Mouse (Mus musculus): ENCODE data around the gene Gm9887.
"Not testable (repeated sequence)": the region's sequence is repeated elsewhere in the genome, so short reads cannot be mapped to it uniquely, and the experiment has no call there.

Gm9887 gene

GRCm38 (mm10) chr12:69371854-69372671, at the start of gene Gm9887, which contains the start of gene Arf6:
TSS of gene Gm9887 (minus strand) at chr12:69372458.
TSS of gene Arf6 (plus strand) at chr12:69372150.
- DNase-seq (ENCODE audit: low read depth), result peak; percentile 82

GRCm38 (mm10) chr12:69420716-69421115, 48.5 kb upstream of the Gm9887 start:
- DNase-seq (ENCODE audit: low read depth), result no peak

DNA sequence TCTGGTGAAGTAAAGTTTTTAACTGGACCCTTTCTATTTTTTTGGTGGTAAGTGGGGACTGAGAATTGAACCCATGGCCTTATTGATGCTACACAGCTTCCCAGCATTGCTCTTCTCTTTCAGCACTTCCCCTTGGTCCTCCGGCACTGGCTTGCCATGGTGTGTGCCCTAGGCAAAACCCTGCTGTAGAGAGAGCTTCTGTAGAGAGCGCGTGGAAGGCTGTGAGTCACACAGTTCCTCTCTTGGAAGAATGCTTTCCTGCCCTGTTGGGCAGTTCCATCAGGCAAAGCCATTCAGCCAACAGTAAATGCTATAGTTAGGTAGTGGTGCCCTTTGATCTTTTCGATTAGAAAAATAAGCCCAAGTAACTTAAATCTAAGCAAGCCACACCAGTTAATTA, 47.3 kb upstream of the Gm9887 start:
- DNase-seq (ENCODE audit: low read depth), result no peak

DNA sequence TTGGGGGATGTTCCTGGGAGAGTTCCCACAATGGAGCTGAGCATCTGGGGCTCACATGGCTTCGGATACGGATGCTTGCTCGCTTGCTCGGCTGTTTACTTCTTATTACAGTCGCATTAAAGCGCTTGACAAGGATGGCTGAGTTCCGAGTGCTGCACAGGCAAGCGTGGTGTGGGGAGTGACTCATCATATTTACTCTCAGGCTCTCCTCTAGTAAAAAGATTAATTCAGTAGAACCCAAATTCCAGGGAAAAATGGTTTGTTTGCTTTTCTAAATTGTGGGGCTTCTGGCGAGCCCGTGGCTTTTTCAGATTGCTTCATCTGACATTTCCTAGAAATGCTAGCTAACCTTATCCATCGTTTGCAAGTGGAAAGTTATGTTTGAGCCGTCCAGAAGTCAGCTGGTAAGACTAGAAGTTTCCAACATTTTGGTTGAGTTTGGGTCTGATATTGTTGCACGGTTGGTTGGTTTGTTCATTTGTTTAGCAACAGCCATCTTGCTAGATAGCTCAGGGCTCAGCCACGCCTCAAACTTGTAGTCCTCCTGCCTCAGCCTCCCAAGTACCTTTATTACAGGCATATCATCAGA, 46.9 kb upstream of the Gm9887 start:
- peak; percentile 93 for DNase-seq (ENCODE audit: low read depth)

DNA sequence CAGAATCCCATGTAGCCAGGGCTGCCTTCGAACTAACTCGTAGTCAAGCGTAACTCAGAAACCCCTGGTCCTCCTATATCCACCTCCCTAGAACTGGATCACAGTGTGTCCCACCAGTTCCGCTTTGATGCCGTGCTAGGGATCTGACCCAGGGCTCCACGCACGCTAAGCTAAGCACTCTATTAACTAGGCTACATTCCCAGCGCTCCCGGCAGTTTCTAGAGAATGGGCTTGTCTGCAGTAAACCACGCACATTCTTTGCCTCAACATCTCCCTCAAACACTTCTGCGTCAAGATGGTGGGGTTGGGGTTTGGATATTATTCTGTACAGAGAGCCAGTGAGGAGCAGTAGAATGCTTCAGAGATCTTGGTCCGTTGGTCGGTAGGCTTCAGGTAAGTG, 46.3 kb upstream of the Gm9887 start:
- DNase-seq (ENCODE audit: low read depth), result no peak

DNA sequence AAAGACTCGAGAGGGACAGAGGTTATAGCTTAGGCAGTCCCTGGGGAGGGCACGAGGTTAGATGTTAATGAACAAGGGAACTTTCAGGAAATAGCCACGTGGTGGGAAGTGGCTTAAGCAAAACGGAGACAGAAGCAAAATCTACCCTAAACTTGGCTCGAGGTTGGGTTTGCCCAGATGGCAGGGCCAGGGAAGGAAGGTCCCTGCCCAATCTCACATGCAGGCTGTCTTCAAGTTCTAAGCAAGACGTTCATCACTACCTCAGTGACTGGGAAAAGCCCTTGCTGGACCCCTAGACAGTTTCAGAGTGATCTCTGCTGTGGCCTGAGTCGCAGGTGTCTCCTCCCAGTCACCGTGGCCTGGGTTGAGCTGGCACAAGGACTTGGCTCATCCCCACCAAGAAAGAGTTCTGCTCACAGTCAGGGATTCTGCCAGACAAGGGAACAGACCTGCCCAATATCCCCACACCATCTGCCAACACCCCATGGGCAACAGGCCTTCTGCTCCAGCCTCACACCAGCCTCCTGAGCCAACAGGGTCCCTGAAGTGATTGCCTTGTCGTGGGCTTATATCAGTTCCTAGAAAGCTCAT, 45.5 kb upstream of the Gm9887 start:
- no peak for DNase-seq (ENCODE audit: low read depth)

GRCm38 (mm10) chr12:69416793-69417192, 44.5 kb upstream of the Gm9887 start:
- no peak for DNase-seq (ENCODE audit: low read depth)

DNA sequence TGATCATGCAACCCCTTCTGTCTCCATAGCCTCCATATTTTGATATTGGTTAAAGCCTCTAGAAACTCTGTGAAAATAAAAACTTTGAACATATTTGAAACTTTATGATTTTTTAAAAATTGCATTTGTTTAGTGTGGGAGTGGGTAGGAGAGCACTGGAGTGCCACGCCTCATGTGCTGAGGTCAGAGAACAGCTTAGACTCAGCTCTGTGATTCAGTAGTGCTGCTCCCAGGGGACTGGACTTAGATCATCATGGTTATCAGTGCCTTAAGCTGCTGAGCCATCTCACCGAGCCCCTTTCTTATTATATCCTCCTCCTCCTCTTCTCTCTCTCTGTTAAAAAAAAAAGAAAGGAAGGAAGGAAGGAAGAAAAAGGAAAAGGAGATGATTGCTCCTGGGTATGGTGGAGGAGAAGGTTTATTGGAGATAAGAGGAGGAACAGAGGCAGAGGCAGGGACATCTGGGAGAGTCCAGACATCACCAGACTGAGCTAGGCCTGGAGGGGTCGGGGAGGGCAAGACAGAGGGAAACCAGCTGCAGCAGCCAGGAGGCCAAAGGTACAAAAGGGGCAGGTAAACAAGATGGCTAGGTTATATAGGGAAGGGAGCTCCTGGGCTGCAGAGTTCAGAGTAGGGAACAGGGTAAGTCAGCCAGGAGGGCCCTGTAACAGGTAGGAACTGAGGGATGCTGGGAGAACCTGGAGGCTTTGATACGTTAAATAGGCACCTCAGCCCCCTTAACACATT, 42.7 kb upstream of the Gm9887 start:
- no peak for DNase-seq (ENCODE audit: low read depth)

DNA sequence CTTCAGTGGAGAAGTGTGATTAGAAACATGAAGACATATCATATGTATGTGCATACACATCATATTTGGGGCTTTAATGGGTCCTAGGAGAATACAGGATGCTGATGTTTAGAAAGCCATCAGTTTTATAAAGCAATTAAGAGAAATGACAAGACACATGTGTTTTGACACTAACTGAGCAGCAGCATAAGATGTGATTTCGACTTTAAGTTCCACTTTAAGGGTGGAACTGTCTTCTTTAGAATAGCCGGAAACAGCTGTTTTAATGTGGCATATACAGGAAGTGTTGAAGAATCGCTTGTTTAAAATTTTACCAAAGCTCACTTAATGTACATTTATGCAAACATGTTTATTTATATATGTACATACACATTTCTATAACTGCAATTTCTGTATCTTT, 41.0 kb upstream of the Gm9887 start:
- no peak for DNase-seq (ENCODE audit: low read depth)

GRCm38 (mm10) chr12:69411936-69412335, 39.7 kb upstream of the Gm9887 start:
- no peak for DNase-seq (ENCODE audit: low read depth)

- no peak for DNase-seq (ENCODE audit: low read depth)
These were observed 38.5 kb upstream of the Gm9887 start for GRCm38 (mm10) chr12:69410767-69411166.

DNA sequence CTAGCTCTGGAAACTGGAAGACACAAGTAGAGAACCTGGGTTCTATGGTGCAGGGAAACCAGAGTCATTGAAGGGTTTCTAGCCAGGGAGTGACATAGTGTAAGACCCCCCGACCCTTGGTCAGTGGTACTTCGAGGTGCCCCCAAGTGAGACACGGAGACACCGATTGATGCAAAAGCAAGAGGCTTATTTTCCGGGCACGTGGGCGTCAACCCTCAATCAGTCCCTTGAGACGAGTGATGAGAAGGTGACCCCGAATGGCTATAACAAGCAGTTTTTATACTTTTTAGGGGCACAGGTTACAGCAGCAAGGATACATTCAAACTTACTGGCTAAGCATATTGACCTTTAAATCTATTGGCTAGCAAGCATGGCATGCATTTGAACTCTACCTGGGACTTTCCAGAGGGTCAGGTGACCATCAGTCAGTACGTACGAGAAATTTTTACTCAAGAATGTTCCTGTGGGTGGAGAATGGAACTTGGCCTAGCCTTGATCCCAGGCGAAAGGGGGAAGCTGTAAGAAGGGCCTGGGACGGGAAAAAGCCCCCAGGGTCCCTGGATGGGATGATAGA, 30.4 kb upstream of the Gm9887 start:
- DNase-seq (ENCODE audit: low read depth), result no peak

- no peak for DNase-seq (ENCODE audit: low read depth)
These were observed 29.8 kb upstream of the Gm9887 start for GRCm38 (mm10) chr12:69402100-69402499.

DNA sequence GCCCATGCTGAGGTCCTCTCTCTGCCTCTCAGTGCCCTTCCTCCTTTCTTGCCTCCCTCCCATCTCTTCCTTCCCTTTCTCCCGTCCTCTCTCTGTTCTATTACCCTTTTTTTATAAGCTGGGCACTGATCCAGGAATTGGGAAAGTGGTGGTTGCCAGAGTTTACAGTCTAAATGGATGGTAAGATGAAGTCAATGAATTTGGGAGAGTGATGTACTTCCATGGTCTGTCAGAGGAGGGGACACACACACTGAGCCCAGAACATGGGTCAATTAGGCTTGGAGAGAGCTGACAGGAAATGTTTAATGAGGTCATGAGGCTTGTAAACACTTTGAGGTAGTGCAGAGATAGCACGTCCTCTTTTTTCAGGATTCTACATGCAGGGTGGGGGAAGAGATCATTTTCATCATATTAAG, 28.6 kb upstream of the Gm9887 start:
- DNase-seq (ENCODE audit: low read depth), result no peak

DNA sequence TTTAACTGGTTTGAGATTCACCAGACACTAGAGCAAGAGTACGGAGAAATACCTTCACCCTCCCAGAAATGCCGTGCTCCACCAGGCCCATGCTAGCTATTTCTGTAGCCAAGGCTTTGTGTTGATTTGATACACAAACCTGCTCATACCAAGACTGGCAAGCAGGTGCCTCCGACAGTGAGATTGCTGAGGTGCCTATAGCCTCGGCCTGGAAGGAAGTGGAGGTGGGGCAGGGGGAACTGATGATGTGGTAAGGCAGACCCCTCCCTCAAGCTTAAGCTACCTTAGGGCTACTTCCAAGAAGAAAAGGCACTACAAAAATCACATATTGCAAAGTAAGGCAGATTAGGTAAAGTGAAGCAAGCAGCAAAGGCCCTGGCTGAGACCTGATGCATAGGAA, 28.1 kb upstream of the Gm9887 start:
- DNase-seq (ENCODE audit: low read depth), result no peak

DNA sequence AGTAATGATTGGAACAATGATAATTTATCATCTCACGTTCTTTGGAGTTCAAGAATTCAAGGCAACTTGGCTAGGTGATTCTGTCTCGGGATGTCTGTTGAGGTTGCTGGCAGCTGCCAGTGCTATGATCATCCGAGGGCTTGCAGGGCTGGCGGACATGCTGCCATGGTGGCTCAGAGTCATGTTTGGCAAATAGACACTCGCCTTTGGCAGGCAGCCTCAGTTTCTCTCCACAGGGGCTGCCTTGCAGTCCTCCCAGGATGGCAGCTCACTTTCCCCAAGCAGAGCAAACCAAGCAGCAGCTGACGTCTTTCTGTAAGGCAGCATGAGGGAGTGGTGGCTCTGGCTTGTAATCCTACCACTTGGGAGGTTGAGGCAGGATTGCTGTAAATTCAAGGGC, 22.2 kb upstream of the Gm9887 start:
- DNase-seq (ENCODE audit: low read depth), result no peak

- DNase-seq (ENCODE audit: low read depth), result no peak
These were observed 20.8 kb upstream of the Gm9887 start for GRCm38 (mm10) chr12:69393076-69393475.

DNA sequence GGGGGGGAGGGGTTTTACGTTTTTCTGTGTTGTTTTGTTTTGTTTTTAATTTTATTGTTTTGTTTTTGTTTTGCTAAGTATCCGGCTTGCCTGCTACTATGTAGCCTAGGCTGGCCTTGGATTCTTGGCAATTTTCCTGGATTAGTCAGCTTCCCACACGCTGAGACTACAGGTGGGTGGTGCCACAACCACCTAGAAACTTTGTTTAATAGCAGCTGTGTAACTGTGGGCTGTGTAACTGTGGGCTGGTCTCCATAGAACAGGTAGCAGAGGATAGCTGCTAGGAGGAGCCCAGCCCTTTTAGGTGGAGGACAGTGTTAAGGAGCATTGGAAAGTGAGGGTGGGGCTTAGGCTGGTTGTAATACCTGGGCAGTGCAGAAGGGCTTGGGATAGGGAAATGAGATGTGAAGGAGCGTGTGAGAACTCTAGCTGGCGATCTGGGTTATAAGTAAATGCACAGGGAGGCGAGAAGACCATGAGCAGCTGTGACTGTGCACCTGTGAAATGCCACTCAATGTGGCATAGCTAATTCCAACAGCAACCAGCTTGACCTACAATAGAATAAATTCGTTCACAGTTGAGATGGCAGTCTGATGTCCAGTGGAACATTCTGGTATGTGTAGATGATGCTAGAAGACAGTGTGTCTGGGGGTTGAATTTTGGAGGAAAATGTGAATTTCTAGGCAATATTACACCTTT, 17.9 kb upstream of the Gm9887 start:
- DNase-seq (ENCODE audit: low read depth), result no peak

GRCm38 (mm10) chr12:69389273-69389938, 17.1 kb upstream of the Gm9887 start:
- no peak for DNase-seq (ENCODE audit: low read depth)

- DNase-seq (ENCODE audit: low read depth), result no peak
These were observed 16.1 kb upstream of the Gm9887 start for GRCm38 (mm10) chr12:69388321-69388869.

GRCm38 (mm10) chr12:69386281-69386732, 14.0 kb upstream of the Gm9887 start:
- not testable (repeated sequence) for DNase-seq (ENCODE audit: low read depth)

Measured in fibroblast of lung, adult 2 months (primary cell).